Mouse (Mus musculus): ENCODE data around the gene Xylb. TPM values are rescaled to one million over a fixed set of nuclear protein-coding genes. Genes with fewer than 3 reads are reported as not detected.

Gene Xylb
- polyA plus RNA-seq, 1 experiment from 2014 or later, result 5.0 TPM

DNA sequence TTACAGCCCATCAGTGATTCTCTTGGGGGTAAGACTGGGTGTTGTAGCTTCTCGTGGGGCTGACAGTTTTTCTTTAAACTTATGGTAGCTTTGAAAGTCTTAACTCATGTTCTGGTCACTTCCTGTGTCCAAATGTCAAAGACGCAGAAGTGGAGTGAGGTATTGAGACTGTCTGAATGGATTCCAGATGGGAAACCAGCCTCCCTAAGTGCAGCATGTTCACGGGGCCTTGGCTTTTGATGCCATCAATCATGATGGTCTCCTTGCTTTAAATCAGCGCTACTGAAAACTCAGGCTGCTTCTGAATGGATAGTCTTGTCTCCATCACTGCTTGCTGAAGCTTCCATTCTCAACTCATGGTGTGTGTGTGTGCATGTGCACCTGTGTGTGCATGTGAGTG lies 14.1 kb downstream of the Xylb start:
- WGBS, result 80% methylated on average over 4 of the region's 4 CpGs
- no peak overlapping the region for H3K4me3 ChIP-seq
- H3K4me1 ChIP-seq, result no peaks in the 10 kb centered on the region
- H3K9me3 ChIP-seq, result no peaks in the 10 kb centered on the region
- 0 out of 2 replicates have a peak, but pooled peaks cover 4% of the 10 kb centered on the region for H3K36me3 ChIP-seq
- no peaks in the 10 kb centered on the region for H3K27me3 ChIP-seq
- no peak overlapping the region for H3K27ac ChIP-seq (replicated peaks)
- H3K4me2 ChIP-seq (replicated peaks), result no peak overlapping the region
- no peak for ATAC-seq (ENCODE audit: low FRiP score, low read depth)
- H3K9ac ChIP-seq (replicated peaks), result no peak overlapping the region

GRCm38 (mm10) chr9:119375008-119375407 lies 17.8 kb downstream of the Xylb start:
- H3K9me3 ChIP-seq, result no peaks in the 10 kb centered on the region
- no peaks in the 10 kb centered on the region for H3K4me1 ChIP-seq
- no peak overlapping the region for H3K4me3 ChIP-seq
- H3K36me3 ChIP-seq, result 0 out of 2 replicates have a peak, but pooled peaks cover 4% of the 10 kb centered on the region
- H3K27ac ChIP-seq (replicated peaks), result no peak overlapping the region
- H3K9ac ChIP-seq (replicated peaks), result no peak overlapping the region
- ATAC-seq (ENCODE audit: low FRiP score, low read depth), result no peak
- WGBS, result 75% methylated on average over 3 of the region's 3 CpGs
- H3K4me2 ChIP-seq (replicated peaks), result no peak overlapping the region
- H3K27me3 ChIP-seq, result no peaks in the 10 kb centered on the region

DNA sequence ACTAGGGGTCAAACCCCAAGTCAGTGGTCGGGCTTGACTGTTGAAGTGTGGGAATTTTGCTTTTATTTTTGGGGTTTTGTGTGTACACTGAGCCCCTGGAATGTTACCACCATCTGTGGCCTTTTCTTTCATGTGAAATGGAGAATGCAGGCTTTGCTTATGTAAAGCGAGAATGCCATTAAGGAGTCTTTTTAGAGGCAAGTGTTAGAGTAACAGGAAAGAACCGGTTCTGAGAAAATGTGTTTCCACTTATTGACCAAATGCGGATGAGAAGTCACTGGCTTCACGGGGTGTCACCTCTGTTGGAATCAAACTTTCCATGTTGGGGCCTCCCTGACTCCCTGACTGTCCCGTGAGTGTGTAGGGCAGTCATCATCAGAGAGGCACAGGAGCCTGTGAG lies 18.4 kb downstream of the Xylb start:
- H3K4me1 ChIP-seq, result no peaks in the 10 kb centered on the region
- no peak for ATAC-seq (ENCODE audit: low FRiP score, low read depth)
- H3K4me2 ChIP-seq (replicated peaks), result no peak overlapping the region
- WGBS, result 69% methylated on average over 6 of the region's 6 CpGs
- no peak overlapping the region for H3K9ac ChIP-seq (replicated peaks)
- H3K27me3 ChIP-seq, result no peaks in the 10 kb centered on the region
- no peak overlapping the region for H3K4me3 ChIP-seq
- 0 out of 2 replicates have a peak, but pooled peaks cover 4% of the 10 kb centered on the region for H3K36me3 ChIP-seq
- no peaks in the 10 kb centered on the region for H3K9me3 ChIP-seq
- no peak overlapping the region for H3K27ac ChIP-seq (replicated peaks)

- H3K9ac ChIP-seq (replicated peaks), result no peak overlapping the region
- H3K4me3 ChIP-seq, result no peak overlapping the region
- 94% methylated on average over 4 of the region's 4 CpGs for WGBS
- no peaks in the 10 kb centered on the region for H3K4me1 ChIP-seq
- 0 out of 2 replicates have a peak, but pooled peaks cover 4% of the 10 kb centered on the region for H3K36me3 ChIP-seq
- ATAC-seq (ENCODE audit: low FRiP score, low read depth), result no peak
- no peaks in the 10 kb centered on the region for H3K9me3 ChIP-seq
- H3K27me3 ChIP-seq, result no peaks in the 10 kb centered on the region
- H3K27ac ChIP-seq (replicated peaks), result no peak overlapping the region
- H3K4me2 ChIP-seq (replicated peaks), result no peak overlapping the region
These were observed 21.1 kb downstream of the Xylb start for GRCm38 (mm10) chr9:119378231-119378630.

- Histone ChIP-seq H3K9me3 (0 out of 2 replicates have a peak, but pooled peaks cover 3% of the 10 kb centered on the region), H3K27me3 (no peaks in the 10 kb centered on the region), H3K4me2 (replicated peaks) (no peak overlapping the region), H3K36me3 (0 out of 2 replicates have a peak, but pooled peaks cover 4% of the 10 kb centered on the region), H3K4me3 (no peak overlapping the region), H3K27ac (replicated peaks) (no peak overlapping the region), H3K9ac (replicated peaks) (no peak overlapping the region), H3K4me1 (no peaks in the 10 kb centered on the region)
- ATAC-seq (ENCODE audit: low FRiP score, low read depth), result no peak
- 67% methylated on average over 6 of the region's 6 CpGs for WGBS
These were observed 25.4 kb downstream of the Xylb start for GRCm38 (mm10) chr9:119382603-119383002.

DNA sequence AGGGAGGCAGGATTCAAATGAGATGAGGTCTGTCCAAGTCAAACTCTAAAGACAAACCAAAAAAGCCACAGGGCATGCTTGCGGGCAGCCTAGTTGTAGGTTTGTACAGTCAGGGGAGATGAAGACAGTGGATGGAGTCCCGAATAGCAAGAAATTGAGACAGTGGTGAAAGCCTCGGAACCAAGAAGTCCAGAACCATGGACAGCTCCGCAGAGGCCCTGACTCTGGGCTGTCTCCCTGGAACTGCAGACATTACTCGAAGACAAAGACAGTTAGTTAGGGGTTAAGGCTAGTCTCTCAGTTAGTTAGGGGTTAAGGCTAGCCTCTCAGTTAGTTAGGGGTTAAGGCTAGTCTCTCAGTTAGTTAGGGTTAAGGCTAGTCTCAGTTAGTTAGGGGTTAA lies 31.8 kb downstream of the Xylb start:
- Histone ChIP-seq H3K27ac (replicated peaks) (no peak overlapping the region), H3K27me3 (no peaks in the 10 kb centered on the region), H3K9ac (replicated peaks) (no peak overlapping the region), H3K9me3 (0 out of 2 replicates have a peak, but pooled peaks cover 3% of the 10 kb centered on the region), H3K4me3 (no peak overlapping the region), H3K36me3 (no peaks in the 10 kb centered on the region), H3K4me1 (no peaks in the 10 kb centered on the region), H3K4me2 (replicated peaks) (no peak overlapping the region)
- WGBS, result 58% methylated on average over 5 of the region's 5 CpGs
- ATAC-seq (ENCODE audit: low FRiP score, low read depth), result no peak

- Histone ChIP-seq H3K9me3 (0 out of 2 replicates have a peak, but pooled peaks cover under 1% of the 10 kb centered on the region), H3K4me1 (no peaks in the 10 kb centered on the region), H3K27ac (replicated peaks) (no peak overlapping the region), H3K4me3 (no peak overlapping the region), H3K36me3 (no peaks in the 10 kb centered on the region), H3K4me2 (replicated peaks) (no peak overlapping the region), H3K9ac (replicated peaks) (no peak overlapping the region), H3K27me3 (no peaks in the 10 kb centered on the region)
- 91% methylated on average over 2 of the region's 2 CpGs for WGBS
- no peak for ATAC-seq (ENCODE audit: low FRiP score, low read depth)
These were observed 33.0 kb downstream of the Xylb start for GRCm38 (mm10) chr9:119390214-119390613.

DNA sequence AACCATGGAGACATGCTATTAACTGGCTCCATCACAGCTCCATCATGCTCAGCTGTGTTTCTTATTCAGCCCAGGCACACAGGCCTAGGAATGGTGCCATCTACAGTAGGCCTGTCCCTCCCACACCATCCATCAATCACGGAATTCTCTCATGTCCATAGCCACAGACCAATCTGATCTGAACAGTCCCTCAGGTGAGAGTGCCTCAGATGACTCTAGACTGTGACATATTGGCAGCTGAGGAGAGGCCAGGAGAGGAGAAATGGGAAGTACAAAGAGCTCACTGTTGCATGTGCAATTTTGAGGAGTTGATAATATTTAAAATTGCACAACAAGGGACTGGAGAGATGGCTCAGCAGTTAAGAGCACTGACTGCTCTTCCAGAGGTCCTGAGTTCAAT lies 37.6 kb downstream of the Xylb start:
- H3K9me3 ChIP-seq, result no peaks in the 10 kb centered on the region
- H3K36me3 ChIP-seq, result no peaks in the 10 kb centered on the region
- no peak overlapping the region for H3K4me3 ChIP-seq
- H3K27me3 ChIP-seq, result no peaks in the 10 kb centered on the region
- WGBS, result 90% methylated on average over 1 of the region's 1 CpGs
- H3K9ac ChIP-seq (replicated peaks), result no peak overlapping the region
- no peak overlapping the region for H3K4me2 ChIP-seq (replicated peaks)
- ATAC-seq (ENCODE audit: low FRiP score, low read depth), result no peak
- no peak overlapping the region for H3K27ac ChIP-seq (replicated peaks)
- no peaks in the 10 kb centered on the region for H3K4me1 ChIP-seq

DNA sequence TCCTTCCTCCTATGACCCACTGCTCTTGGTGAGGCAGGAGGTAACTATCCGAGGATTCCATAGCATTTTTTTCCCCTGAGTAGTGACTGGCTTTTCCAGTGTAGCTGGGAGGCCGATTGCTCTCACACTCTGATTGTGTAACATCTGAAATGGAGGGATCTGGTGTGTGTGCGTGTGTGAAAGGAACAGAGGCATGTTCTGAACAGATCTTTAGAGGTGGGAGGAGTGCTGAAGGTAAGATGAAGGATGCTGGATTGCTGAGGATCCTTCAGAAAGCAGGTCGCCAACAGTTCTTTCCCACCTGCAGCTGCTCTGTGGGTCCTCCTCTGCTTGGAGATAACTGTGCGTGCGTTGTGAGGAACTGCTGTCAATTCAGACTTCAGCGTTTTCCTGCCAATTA lies 44.2 kb downstream of the Xylb start:
- H3K9me3 ChIP-seq, result no peaks in the 10 kb centered on the region
- H3K4me2 ChIP-seq (replicated peaks), result peak overlapping the region; percentile 87
- peak overlapping the region; percentile 99 for H3K27ac ChIP-seq (replicated peaks)
- 5% methylated on average over 7 of the region's 7 CpGs for WGBS
- ATAC-seq (ENCODE audit: low FRiP score, low read depth), result peak; percentile 14; the same call in 1 of the 2 replicates
- H3K4me1 ChIP-seq, result peaks cover 35% of the 10 kb centered on the region
- peak overlapping the region; percentile 98 for H3K4me3 ChIP-seq
- no peaks in the 10 kb centered on the region for H3K27me3 ChIP-seq
- peak overlapping the region; percentile 100 for H3K9ac ChIP-seq (replicated peaks)
- 0 out of 2 replicates have a peak, but pooled peaks cover 7% of the 10 kb centered on the region for H3K36me3 ChIP-seq

- Histone ChIP-seq H3K4me3 (peak within 1 kb of the TSS; percentile 98), H3K4me1 (peaks cover 36% of the 10 kb centered on the region), H3K27me3 (no peaks in the 10 kb centered on the region), H3K9ac (replicated peaks) (peak within 1 kb of the TSS; percentile 100), H3K36me3 (0 out of 2 replicates have a peak, but pooled peaks cover 8% of the 10 kb centered on the region), H3K4me2 (replicated peaks) (peak within 1 kb of the TSS; percentile 87), H3K27ac (replicated peaks) (peak within 1 kb of the TSS; percentile 99), H3K9me3 (no peaks in the 10 kb centered on the region)
- peak; percentile 95 for ATAC-seq (ENCODE audit: low FRiP score, low read depth)
- WGBS, result 0% methylated on average over 23 of the region's 32 CpGs
These were observed 44.6 kb downstream of the Xylb start, which contains the start of gene Acvr2b for GRCm38 (mm10) chr9:119401801-119402214. TSS of gene Acvr2b (plus strand) at chr9:119402118.

- WGBS, result under 1% methylated on average over 119 of the region's 127 CpGs
- peak; percentile 3 for ATAC-seq (ENCODE audit: low FRiP score, low read depth)
These were observed 45.4 kb downstream of the Xylb start for GRCm38 (mm10) chr9:119402253-119403235.

DNA sequence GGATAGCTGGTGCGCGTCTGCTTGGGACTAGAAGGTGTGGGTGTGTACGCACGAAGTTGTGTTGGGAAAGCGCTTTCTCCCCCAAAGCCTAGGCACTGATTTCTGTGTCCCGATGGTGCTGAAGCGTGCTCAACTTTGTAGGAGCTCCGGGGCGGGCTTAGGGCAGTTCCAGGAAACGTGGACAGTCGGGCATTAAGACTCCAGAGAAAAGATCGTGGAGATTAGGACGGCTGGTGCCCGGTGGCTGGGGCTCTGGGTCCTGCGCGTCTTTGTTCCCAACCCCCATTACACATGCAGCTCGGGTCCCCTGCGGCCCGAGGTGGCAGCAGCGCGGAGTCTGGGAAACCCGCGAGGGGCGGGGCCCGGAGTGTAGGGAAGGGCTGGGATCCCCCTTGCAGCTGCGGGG lies 46.1 kb downstream of the Xylb start:
- peak; percentile 70 for ATAC-seq (ENCODE audit: low FRiP score, low read depth)
- peak overlapping the region; percentile 98 for H3K4me3 ChIP-seq
- peak overlapping the region; percentile 87 for H3K4me2 ChIP-seq (replicated peaks)
- peak overlapping the region; percentile 99 for H3K27ac ChIP-seq (replicated peaks)
- H3K9me3 ChIP-seq, result no peaks in the 10 kb centered on the region
- peaks cover 21% of the 10 kb centered on the region; the same call in 1 of the 2 replicates for H3K36me3 ChIP-seq
- H3K9ac ChIP-seq (replicated peaks), result peak overlapping the region; percentile 100
- WGBS, result 0% methylated on average over 26 of the region's 26 CpGs
- H3K4me1 ChIP-seq, result peaks cover 42% of the 10 kb centered on the region
- no peaks in the 10 kb centered on the region for H3K27me3 ChIP-seq

More at GRCm38 (mm10) chr9:119402253-119403235, 45.4 kb downstream of the Xylb start:
- Histone ChIP-seq H3K4me1 (peaks cover 36% of the 10 kb centered on the region), H3K4me3 (peak overlapping the region; percentile 98), H3K27me3 (no peaks in the 10 kb centered on the region), H3K36me3 (peaks cover 14% of the 10 kb centered on the region; the same call in 1 of the 2 replicates), H3K9me3 (no peaks in the 10 kb centered on the region), H3K9ac (replicated peaks) (peak overlapping the region; percentile 100), H3K27ac (replicated peaks) (peak overlapping the region; percentile 99), H3K4me2 (replicated peaks) (peak overlapping the region; percentile 87)
